Mouse (Mus musculus): ENCODE measurements around the gene Zscan18.

- no peak for TF ChIP-seq POLR2A (IDR thresholded peaks at IDR 0.05; ENCODE audit: borderline replicate concordance, control insufficient read depth, low read depth, low read length)
- no peak for TF ChIP-seq CTCF (IDR thresholded peaks at IDR 0.05; ENCODE audit: control insufficient read depth, insufficient read depth, low read length)
These were observed 12.1 kb upstream of the Zscan18 start for GRCm38 (mm10) chr7:12815566-12815965.
